ENCODE assay signal across 21 mouse cellular contexts in genomic region chr5:53401093-53401492, GRCm38 (mm10).
A peak's percentile ranks its signal among the peaks of the same experiment; 100 is the strongest.
DNase-seq lines count a peak whose midpoint lies in the region; ATAC-seq and TF ChIP-seq lines count a peak whose summit lies in the region.
"Had no signal": no experiment of that assay in that cellular context is flagged by ENCODE, and none has a peak within 500 bp of the region (broad histone marks: within the 10 kb centered on the region; RNA-seq: fewer than 3 reads in every experiment).

No protein-coding gene starts in this region.

- intact Hi-C loops in gastrocnemius, adult 2 months (cut with DNase I) = no loop called here

- peak overlapping the region; percentile 28 for H3K27ac ChIP-seq in gastrocnemius, adult 2 months
- H3K27ac ChIP-seq: embryonic facial prominence, embryonic 10.5 days; hindbrain, embryonic 13.5 days; kidney, postnatal 0 days; limb, embryonic 13.5 days; liver, embryonic 15.5 days; midbrain, embryonic 15.5 days; neural tube, embryonic 12.5 days had no signal

- peak; percentile 69 to 81 for ATAC-seq in hematopoietic stem cell, adult 5-6 weeks (replicated peaks in 1 of 2; ENCODE audit: insufficient read depth in 1 of 2, low FRiP score in 2 of 2, low TSS enrichment in 1 of 2, low read depth in 1 of 2, poor library complexity in 2 of 2, severe bottlenecking in 2 of 2)
- ATAC-seq: forebrain, embryonic 14.5 days; midbrain, embryonic 15.5 days; Patski had no signal

- DNase-seq in gastrocnemius, adult 2 months = no peak
- no peak for DNase-seq in gastrocnemius, postnatal 10 days
- DNase-seq in CD4-positive, CD25-positive, alpha-beta regulatory T cell, adult 2 months (ENCODE audit: low read depth, low spot score) = peak; percentile 75
- DNase-seq in monocyte, adult 2 months (ENCODE audit: low read depth in 1 of 2, low spot score in 2 of 2) = peak; percentile 47 to 52
- no peak for DNase-seq in cerebellum, adult 11 months
- DNase-seq in embryo, embryonic 9.5 days (ENCODE audit: extremely low spot score) = no peak
- DNase-seq in urinary bladder, adult 2 months (ENCODE audit: low spot score) = no peak
- DNase-seq: cerebellum, postnatal 25 days; kidney, adult 11 months; right cerebral cortex, postnatal 4 days; thymus, postnatal 25 days had no signal

- TF ChIP-seq CTCF in gastrocnemius, adult 2 months (IDR thresholded peaks at IDR 0.05) = no peak

- no peak overlapping the region for H3K4me3 ChIP-seq in gastrocnemius, adult 2 months
- H3K4me3 ChIP-seq: embryonic facial prominence, embryonic 10.5 days; hindbrain, embryonic 13.5 days; limb, embryonic 13.5 days; liver, embryonic 15.5 days; midbrain, embryonic 15.5 days; neural tube, embryonic 12.5 days had no signal

Comparison
In these comparisons a context has a peak if more than half of its experiments do, and no peak if none do; other contexts are left out.
1. DNase-seq: peak in CD4-positive, CD25-positive, alpha-beta regulatory T cell, adult 2 months (single experiment) and monocyte, adult 2 months (2 of 2); none in gastrocnemius, adult 2 months (single experiment), gastrocnemius, postnatal 10 days (single experiment), cerebellum, adult 11 months (single experiment), embryo, embryonic 9.5 days (single experiment) and urinary bladder, adult 2 months (single experiment).